Mouse (Mus musculus): Measurements from ENCODE around the gene Rpl41.

DNA sequence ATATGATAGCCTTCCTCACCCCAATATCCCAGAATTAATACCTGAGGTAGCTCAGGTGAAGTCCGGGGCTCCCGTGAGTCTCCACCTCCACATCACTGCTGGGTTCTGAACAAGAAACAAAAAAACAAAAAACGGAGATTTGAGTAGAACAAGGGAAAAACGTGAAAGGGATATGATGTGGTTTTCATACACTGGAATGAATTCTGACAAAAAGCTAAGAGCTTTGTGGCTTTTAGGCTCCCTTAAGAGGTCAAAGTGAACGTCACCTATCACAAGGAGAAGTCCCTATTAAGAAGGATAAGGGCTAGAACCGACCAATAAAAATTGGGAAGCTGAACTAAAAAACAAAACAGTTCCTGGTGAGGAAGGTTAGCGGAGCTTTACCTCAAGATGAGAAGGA is 2.3 kb downstream of the Rpl41 start:
- TF ChIP-seq CTCF (conservative IDR thresholded peaks at IDR 0.05; ENCODE audit: low read length) = no peak
- TF ChIP-seq POU5F1 (IDR thresholded peaks at IDR 0.05; ENCODE audit: borderline replicate concordance, low read length) = no peak
- no peak for TF ChIP-seq NANOG (IDR thresholded peaks at IDR 0.05; ENCODE audit: borderline replicate concordance, low read length)
